Mouse (Mus musculus) spleen, adult 2 months (tissue): ENCODE results near the gene Ptgis. TPM values are rescaled to one million over a fixed set of nuclear protein-coding genes. Genes with fewer than 3 reads are reported as not detected.

Source experiments
- DNase-seq, 2 experiments: peaks; one replicate each; pipeline versions ENCODE4 v3.0.0 to v3.0.0-alpha.2; 2012 to 2021; ENCODE audit warnings: low spot score in 2 of 2, low read depth in 1 of 2
- H3K27ac ChIP-seq: fragments of 200-500 bp; 2 replicates; pipeline ENCODE4 v1.5.1; 2012; ENCODE audit warnings: low read length, inconsistent platforms; ENCODE audit not compliant: insufficient read depth
- H3K27me3 ChIP-seq: fragments of 200-500 bp; 2 replicates; pipeline ENCODE4 v1.6.1; 2012; ENCODE audit warnings: mild to moderate bottlenecking, moderate library complexity, low read length, inconsistent platforms; ENCODE audit not compliant: control insufficient read depth, insufficient read depth
- H3K36me3 ChIP-seq: fragments of 200-500 bp; 2 replicates; pipeline ENCODE4 v1.6.1; 2012; ENCODE audit warnings: mild to moderate bottlenecking, low read length, inconsistent platforms; ENCODE audit not compliant: control insufficient read depth, insufficient read depth
- H3K4me1 ChIP-seq: fragments of 200-500 bp; 2 replicates; pipeline ENCODE4 v1.6.1; 2011; ENCODE audit warnings: inconsistent platforms; ENCODE audit not compliant: control insufficient read depth, insufficient read depth, insufficient read length
- H3K4me3 ChIP-seq: fragments of 200-500 bp; 2 replicates; pipeline ENCODE4 v1.5.1; 2011; ENCODE audit warnings: mild to moderate bottlenecking, inconsistent platforms; ENCODE audit not compliant: insufficient read depth, insufficient read length; ENCODE audit errors: extremely low read depth
- CTCF ChIP-seq: fragments of 200-500 bp; IDR thresholded peaks from 2 replicates; pipeline ENCODE4 v1.5.1; 2011; ENCODE audit warnings: mild to moderate bottlenecking, inconsistent platforms; ENCODE audit not compliant: insufficient read depth, insufficient read length, insufficient replicate concordance; ENCODE audit errors: extremely low read depth
- POLR2A ChIP-seq: fragments of 200-500 bp; IDR thresholded peaks from 2 replicates; pipeline ENCODE4 v1.6.1; 2011; ENCODE audit warnings: low read depth, low read length, inconsistent platforms
- WGBS: fragments of 180-500 bp; shearing (Covaris S2); methylation state at CpG from one replicate; pipeline ENCODE4 v1.1.7; 2018; 5-methylcytosine and 5-hydroxymethylcytosine counted together
- polyA plus RNA-seq: library from polyadenylated mRNA; depleted of rRNA; stranded (reverse); fragments of >200 nt; gene quantifications from 2 replicates; pipeline ENCODE4 v1.2.3, GENCODE M21; 2012; rRNA removed

Gene Ptgis
- polyA plus RNA-seq = 6.4 and 12.9 TPM in 2 replicates

DNA sequence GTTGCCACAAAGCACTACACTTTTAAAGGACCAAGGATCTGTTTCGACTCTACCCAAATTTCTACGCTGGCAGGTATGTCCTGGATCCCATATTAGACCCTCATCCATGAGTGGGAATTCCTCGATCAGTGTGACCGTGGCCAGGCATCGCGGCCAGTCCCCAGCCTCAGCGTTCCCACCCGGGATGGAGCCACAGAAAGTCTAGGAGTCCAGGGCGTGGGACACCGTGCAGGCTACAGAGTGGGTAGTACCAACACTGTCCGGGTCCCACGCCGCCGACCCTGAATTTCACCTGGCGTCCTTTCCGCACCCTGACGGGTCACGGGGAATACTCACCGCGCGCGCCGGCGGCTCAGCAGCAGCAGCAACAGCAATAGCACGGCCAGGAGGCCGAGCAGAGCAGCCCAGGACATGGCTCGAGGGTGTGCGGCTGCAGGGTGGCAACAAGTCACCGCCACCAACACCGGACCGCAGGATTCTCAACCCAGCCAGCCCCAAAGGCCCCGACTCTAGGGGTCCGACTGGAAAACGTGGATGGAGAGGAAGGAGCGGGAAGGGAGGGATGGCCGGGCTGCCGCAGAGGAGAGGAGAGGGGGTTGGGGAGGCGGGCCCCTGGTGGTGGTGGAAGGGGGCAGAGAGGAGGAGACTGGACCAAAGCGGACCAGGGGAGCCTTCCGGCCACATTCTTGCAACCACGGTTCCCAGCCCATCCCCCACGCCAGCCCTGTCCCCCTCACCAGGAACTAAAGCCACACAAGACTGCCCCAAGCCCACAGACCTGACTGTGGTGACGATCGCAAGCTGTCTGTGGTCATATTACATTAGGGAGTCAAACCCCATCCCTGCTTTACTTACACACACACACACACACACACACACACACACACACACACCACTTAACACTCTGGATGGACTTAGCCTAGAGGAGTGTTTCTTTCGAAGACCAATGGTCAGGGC lies at the start of gene Ptgis:
Ptgis (minus strand) TSS at position 597 of the 957 bp plus-strand sequence.
- WGBS = 9% methylated on average over 44 of the region's 45 CpGs
- DNase-seq = no peak
- Histone ChIP-seq H3K36me3 (no peaks in the 10 kb centered on the region), H3K4me3 (no peak within 1 kb of the TSS), H3K27me3 (peaks cover 5% of the 10 kb centered on the region), H3K4me1 (no peaks in the 10 kb centered on the region), H3K27ac (no peak within 1 kb of the TSS)
- TF ChIP-seq POLR2A (no peak), CTCF (no peak)

DNA sequence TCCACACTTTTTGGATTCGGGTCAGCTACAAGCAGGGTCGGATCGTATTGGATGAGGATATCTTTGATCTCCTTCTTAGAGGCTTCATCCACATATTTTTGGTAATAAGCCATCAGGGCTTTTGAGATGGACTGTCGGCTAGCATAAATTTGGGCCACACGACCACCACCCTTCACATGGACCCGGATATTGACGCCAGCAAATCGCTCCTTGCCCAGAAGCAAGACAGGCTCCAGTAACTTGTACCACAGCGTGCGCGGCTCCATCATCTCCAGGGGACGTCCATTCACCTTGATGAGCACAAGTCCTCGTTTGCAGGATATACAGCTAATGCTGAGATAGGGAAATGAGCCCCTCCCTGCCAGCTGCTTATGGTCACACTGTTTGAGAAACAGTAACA lies 41.1 kb upstream of the Ptgis start:
- H3K27me3 ChIP-seq = no peaks in the 10 kb centered on the region
- H3K4me1 ChIP-seq = no peaks in the 10 kb centered on the region
- H3K4me3 ChIP-seq = no peak overlapping the region
- TF ChIP-seq CTCF = no peak
- no peak for TF ChIP-seq POLR2A
- H3K36me3 ChIP-seq = no peaks in the 10 kb centered on the region
- H3K27ac ChIP-seq = no peak overlapping the region
- no peak for DNase-seq
- WGBS = 91% methylated on average over 13 of the region's 13 CpGs

DNA sequence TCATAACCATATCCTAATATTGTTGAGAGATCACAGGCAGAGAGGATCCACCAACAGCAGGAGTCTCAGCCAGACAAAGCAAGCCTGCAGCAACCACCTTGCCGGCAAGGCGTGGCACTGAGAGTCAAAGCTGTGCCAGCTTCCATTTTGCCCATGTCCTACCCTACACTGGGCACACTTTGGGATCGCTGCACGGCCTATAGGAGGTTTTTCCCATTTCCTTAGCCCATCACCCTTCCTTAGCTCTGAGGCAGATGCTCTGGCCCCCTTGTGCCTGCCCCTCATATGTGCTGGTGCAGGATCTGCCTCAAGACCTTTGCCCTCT lies 40.5 kb upstream of the Ptgis start:
- 73% methylated on average over 4 of the region's 4 CpGs for WGBS
- Histone ChIP-seq H3K4me1 (no peaks in the 10 kb centered on the region), H3K27me3 (no peaks in the 10 kb centered on the region), H3K27ac (no peak overlapping the region), H3K36me3 (no peaks in the 10 kb centered on the region), H3K4me3 (no peak overlapping the region)
- no peak for DNase-seq
- no peak for TF ChIP-seq CTCF
- TF ChIP-seq POLR2A = no peak

DNA sequence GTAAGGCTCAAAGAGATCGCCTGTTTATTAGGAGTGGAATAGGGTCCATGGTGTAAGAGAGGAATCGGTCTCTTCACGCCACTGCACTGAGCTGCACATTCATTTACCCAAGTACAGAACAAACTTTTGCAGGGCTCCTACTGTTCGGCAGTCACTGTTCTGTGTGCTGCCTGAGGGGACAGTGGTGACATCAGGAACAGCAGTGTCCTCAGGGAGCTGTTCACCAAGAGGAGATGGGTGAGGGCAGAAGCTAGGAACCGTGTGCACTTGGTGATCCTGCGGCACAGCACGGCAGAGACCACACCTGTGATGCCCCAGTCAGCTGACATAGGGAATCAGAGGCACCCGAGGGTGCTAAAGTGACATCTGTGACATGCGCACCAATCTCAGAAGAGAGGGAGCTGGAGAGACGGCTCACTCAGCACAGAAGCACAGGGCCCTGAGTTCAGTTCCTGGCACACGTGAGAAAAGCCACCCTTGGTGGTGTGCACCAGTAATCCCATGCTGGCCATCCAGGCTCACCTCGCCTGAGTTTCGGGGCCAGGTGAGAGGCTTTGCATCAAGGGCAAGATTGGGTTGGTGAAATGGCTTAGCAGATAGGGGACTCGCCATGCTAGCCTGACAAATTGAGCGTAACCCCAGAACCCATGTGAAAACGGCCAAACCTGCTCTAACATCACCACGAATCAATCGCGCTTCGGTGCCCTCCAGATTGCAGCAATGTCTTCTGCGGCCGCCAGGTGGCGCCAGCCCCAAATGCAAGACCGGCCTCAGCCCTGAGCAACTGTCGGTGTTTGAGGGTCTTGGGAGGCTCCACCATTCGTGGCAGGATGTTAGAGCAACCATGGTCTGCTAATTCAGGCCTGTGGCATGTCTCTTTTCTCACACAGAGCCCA lies 39.9 kb upstream of the Ptgis start:
- peak; percentile 33 to 63 for DNase-seq

DNA sequence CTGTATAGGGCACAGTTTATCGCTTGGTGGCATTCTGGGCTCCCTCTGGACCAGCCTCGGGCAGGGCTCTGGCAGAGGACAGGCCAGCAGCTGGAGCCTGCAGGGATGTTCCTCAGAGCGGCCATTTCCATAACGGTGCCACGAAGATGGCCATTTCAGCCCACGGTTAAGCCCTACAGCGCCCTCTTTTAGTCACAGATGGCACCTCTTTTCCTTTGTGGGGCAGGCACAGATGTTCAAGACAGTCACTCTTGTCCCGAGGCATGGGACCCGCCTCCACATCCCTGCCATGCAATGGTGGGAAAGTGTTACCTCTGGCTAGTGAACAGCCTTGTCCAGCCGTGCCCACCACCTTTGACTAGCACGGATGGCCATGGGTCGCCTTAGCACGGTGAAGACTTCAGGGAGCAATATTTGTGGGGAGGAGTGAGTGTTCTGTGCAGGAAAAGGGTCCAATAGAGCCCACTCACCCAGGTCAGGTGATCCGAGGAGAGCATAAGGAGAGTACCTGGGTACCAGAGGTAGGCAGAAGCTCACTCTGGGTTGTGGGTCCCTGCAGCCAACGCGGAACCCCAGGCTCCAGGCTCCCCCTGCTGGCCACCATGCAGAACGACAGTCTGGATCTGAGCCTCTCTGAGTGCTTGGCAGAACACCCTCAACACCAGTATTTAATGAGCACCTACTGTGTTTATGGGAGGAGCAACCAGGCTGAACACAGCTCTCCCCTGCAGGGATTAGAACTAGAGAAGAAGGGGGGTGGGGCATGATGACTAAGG lies 38.5 kb upstream of the Ptgis start:
- Histone ChIP-seq H3K36me3 (no peaks in the 10 kb centered on the region), H3K4me3 (no peak overlapping the region), H3K4me1 (no peaks in the 10 kb centered on the region), H3K27me3 (no peaks in the 10 kb centered on the region), H3K27ac (no peak overlapping the region)
- 56% methylated on average over 17 of the region's 17 CpGs for WGBS
- DNase-seq = peak; percentile 30 to 64
- TF ChIP-seq CTCF = peak; percentile 94
- no peak for TF ChIP-seq POLR2A

More for the DNA sequence above, 39.9 kb upstream of the Ptgis start:
- no peaks in the 10 kb centered on the region for H3K27me3 ChIP-seq
- no peak overlapping the region for H3K4me3 ChIP-seq
- H3K36me3 ChIP-seq = no peaks in the 10 kb centered on the region
- WGBS = 41% methylated on average over 26 of the region's 26 CpGs
- no peaks in the 10 kb centered on the region for H3K4me1 ChIP-seq
- no peak overlapping the region for H3K27ac ChIP-seq
- TF ChIP-seq POLR2A (no peak), CTCF (peak; percentile 99)

DNA sequence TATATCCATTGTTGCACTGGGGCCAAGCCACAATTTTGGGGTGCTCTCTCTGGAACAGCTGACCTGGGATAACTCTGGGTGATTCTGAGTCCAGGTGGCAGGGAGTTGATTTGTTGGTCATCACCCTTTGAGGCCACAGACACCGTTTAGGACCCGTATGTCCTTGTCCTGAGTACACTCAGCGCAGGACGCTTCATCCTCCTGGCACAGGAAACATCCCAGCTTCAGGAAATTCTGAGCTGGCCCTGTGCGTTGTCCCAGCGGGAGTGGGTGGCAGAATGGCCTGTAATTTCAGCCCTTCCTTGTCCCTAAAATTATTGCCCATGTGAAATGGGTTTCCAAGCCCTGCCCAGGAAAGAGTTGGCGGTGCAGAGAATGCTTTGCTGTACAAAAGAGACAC lies 37.6 kb upstream of the Ptgis start:
- Histone ChIP-seq H3K27ac (no peak overlapping the region), H3K4me3 (no peak overlapping the region), H3K4me1 (no peaks in the 10 kb centered on the region), H3K27me3 (no peaks in the 10 kb centered on the region), H3K36me3 (no peaks in the 10 kb centered on the region)
- no peak for DNase-seq
- TF ChIP-seq CTCF (no peak), POLR2A (no peak)
- WGBS = 78% methylated on average over 7 of the region's 7 CpGs
